Mouse (Mus musculus): ENCODE results near the gene H2-Eb1.

DNA sequence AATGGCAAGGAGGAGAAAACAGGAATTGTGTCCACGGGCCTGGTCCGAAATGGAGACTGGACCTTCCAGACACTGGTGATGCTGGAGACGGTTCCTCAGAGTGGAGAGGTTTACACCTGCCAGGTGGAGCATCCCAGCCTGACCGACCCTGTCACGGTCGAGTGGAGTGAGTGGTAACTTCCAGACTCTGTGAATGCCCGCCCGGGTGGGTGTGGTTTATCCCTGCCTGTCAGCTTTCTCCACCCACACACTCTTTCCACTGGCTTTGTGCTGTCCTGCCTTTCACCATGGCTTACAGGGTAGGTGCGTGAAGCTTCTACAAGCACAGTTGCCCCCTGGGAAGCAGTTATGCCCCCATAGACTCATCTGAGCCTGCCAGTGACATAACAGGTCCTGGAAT is 8.6 kb downstream of the H2-Eb1 start:
- TF ChIP-seq POLR2A (IDR thresholded peaks at IDR 0.05; ENCODE audit: low read depth, low read length) (no peak), CTCF (IDR thresholded peaks at IDR 0.05; ENCODE audit: extremely low read depth, insufficient read length, insufficient replicate concordance, low read depth, low read length) (no peak)
